Comparison of ENCODE assay signal across 19 mouse cellular contexts in genomic region chr4:79694787-79695763, GRCm38 (mm10).
DNase-seq lines count a peak whose midpoint lies in the region; ATAC-seq lines count a peak whose summit lies in the region.
"Had no signal": no experiment of that assay in that cellular context is flagged by ENCODE, and none has a peak within 500 bp of the region (broad histone marks: within the 10 kb centered on the region; RNA-seq: fewer than 3 reads in every experiment).

No protein-coding gene starts in this region.

- no peaks in the 10 kb centered on the region for H3K27me3 ChIP-seq in forebrain, embryonic 13.5 days
- no peaks in the 10 kb centered on the region for H3K27me3 ChIP-seq in forebrain, embryonic 10.5 days (ENCODE audit: poor library complexity, severe bottlenecking)
- no peaks in the 10 kb centered on the region for H3K27me3 ChIP-seq in forebrain, embryonic 16.5 days (replicated peaks; ENCODE audit: control insufficient read depth, insufficient read depth, low read length)
- H3K27me3 ChIP-seq in midbrain, embryonic 15.5 days (replicated peaks), result no peaks in the 10 kb centered on the region
- H3K27me3 ChIP-seq: embryonic facial prominence, embryonic 15.5 days; limb, embryonic 12.5 days; liver, embryonic 15.5 days had no signal

- H3K4me3 ChIP-seq in forebrain, embryonic 13.5 days, result no peak overlapping the region
- no peak overlapping the region for H3K4me3 ChIP-seq in forebrain, embryonic 10.5 days
- no peak overlapping the region for H3K4me3 ChIP-seq in forebrain, embryonic 16.5 days (replicated peaks; ENCODE audit: low read length)
- no peak overlapping the region for H3K4me3 ChIP-seq in midbrain, embryonic 15.5 days
- H3K4me3 ChIP-seq: embryonic facial prominence, embryonic 15.5 days; limb, embryonic 12.5 days; liver, embryonic 15.5 days had no signal

- ATAC-seq in forebrain, embryonic 13.5 days, result no peak
- ATAC-seq in forebrain, embryonic 16.5 days, result peak; percentile 54
- ATAC-seq in midbrain, embryonic 15.5 days (replicated peaks), result peak; percentile 73
- ATAC-seq in activated CD4-positive, CD25-positive, alpha-beta regulatory T cell, adult 4 months, result no peak
- ATAC-seq: lung, postnatal 0 days had no signal

- H3K9me3 ChIP-seq in forebrain, embryonic 13.5 days (replicated peaks), result no peaks in the 10 kb centered on the region
- H3K9me3 ChIP-seq in forebrain, embryonic 10.5 days, result no peaks in the 10 kb centered on the region
- no peaks in the 10 kb centered on the region for H3K9me3 ChIP-seq in forebrain, embryonic 16.5 days (ENCODE audit: control insufficient read depth, low read length)
- H3K9me3 ChIP-seq in midbrain, embryonic 15.5 days, result no peaks in the 10 kb centered on the region
- H3K9me3 ChIP-seq: embryonic facial prominence, embryonic 15.5 days; limb, embryonic 12.5 days; liver, embryonic 15.5 days had no signal

- no peaks in the 10 kb centered on the region for H3K36me3 ChIP-seq in forebrain, embryonic 13.5 days (ENCODE audit: poor library complexity, severe bottlenecking)
- H3K36me3 ChIP-seq in forebrain, embryonic 10.5 days (replicated peaks), result no peaks in the 10 kb centered on the region
- no peaks in the 10 kb centered on the region for H3K36me3 ChIP-seq in forebrain, embryonic 16.5 days (ENCODE audit: control insufficient read depth, insufficient read depth)
- no peaks in the 10 kb centered on the region for H3K36me3 ChIP-seq in midbrain, embryonic 15.5 days (replicated peaks)
- H3K36me3 ChIP-seq: embryonic facial prominence, embryonic 15.5 days; limb, embryonic 12.5 days; liver, embryonic 15.5 days had no signal

- H3K4me2 ChIP-seq in forebrain, embryonic 13.5 days, result no peak overlapping the region
- H3K4me2 ChIP-seq in forebrain, embryonic 16.5 days (ENCODE audit: low read length), result no peak overlapping the region
- H3K4me2 ChIP-seq in midbrain, embryonic 15.5 days, result no peak overlapping the region
- H3K4me2 ChIP-seq: embryonic facial prominence, embryonic 15.5 days; limb, embryonic 12.5 days; liver, embryonic 15.5 days had no signal

- no peak for DNase-seq in forebrain, embryonic 10.5 days (ENCODE audit: extremely low spot score, low spot score)
- peak; percentile 7 for DNase-seq in brain, adult 2 months (ENCODE audit: low read depth, low spot score)
- DNase-seq in ovary, postnatal 36 days (ENCODE audit: low spot score), result no peak
- DNase-seq in gastrocnemius, postnatal 10 days, result no peak
- DNase-seq: adrenal gland, adult 8-10 months; cerebellum, adult 2 months; gastrocnemius, postnatal 25 days; kidney, adult 9 months; kidney, postnatal 36 days; layer of hippocampus, adult 9-11 months; right cerebral cortex, postnatal 4 days had no signal

- H3K4me1 ChIP-seq in forebrain, embryonic 13.5 days, result no peaks in the 10 kb centered on the region
- H3K4me1 ChIP-seq in forebrain, embryonic 10.5 days, result no peaks in the 10 kb centered on the region
- H3K4me1 ChIP-seq in forebrain, embryonic 16.5 days (replicated peaks; ENCODE audit: control insufficient read depth, insufficient read depth, low read length), result peaks cover 4% of the 10 kb centered on the region
- no peaks in the 10 kb centered on the region for H3K4me1 ChIP-seq in midbrain, embryonic 15.5 days
- H3K4me1 ChIP-seq: embryonic facial prominence, embryonic 15.5 days; limb, embryonic 12.5 days; liver, embryonic 15.5 days had no signal

- no peak overlapping the region for H3K9ac ChIP-seq in forebrain, embryonic 13.5 days
- no peak overlapping the region for H3K9ac ChIP-seq in forebrain, embryonic 16.5 days (replicated peaks; ENCODE audit: low read depth, low read length)
- H3K9ac ChIP-seq in midbrain, embryonic 15.5 days, result no peak overlapping the region
- H3K9ac ChIP-seq: embryonic facial prominence, embryonic 15.5 days; limb, embryonic 12.5 days; liver, embryonic 15.5 days had no signal

- H3K27ac ChIP-seq in forebrain, embryonic 13.5 days, result 0 out of 2 replicates have a peak overlapping the region, but pooled peaks have one; percentile 51
- H3K27ac ChIP-seq in forebrain, embryonic 10.5 days, result no peak overlapping the region
- H3K27ac ChIP-seq in forebrain, embryonic 16.5 days (ENCODE audit: low read length), result peak overlapping the region; percentile 38
- no peak overlapping the region for H3K27ac ChIP-seq in midbrain, embryonic 15.5 days
- H3K27ac ChIP-seq: embryonic facial prominence, embryonic 15.5 days; limb, embryonic 12.5 days; liver, embryonic 15.5 days had no signal

- 67% methylated on average over 11 of the region's 11 CpGs for WGBS in forebrain, embryonic 13.5 days
- WGBS in forebrain, embryonic 10.5 days, result 83% methylated on average over 11 of the region's 11 CpGs
- WGBS in forebrain, embryonic 16.5 days, result 52% methylated on average over 11 of the region's 11 CpGs
- 55% methylated on average over 11 of the region's 11 CpGs for WGBS in midbrain, embryonic 15.5 days

Comparison
In these comparisons a context has a peak if more than half of its experiments do, and no peak if none do; other contexts are left out.
1. ATAC-seq: peak in forebrain, embryonic 16.5 days (single experiment) and midbrain, embryonic 15.5 days (single experiment); none in forebrain, embryonic 13.5 days (single experiment) and activated CD4-positive, CD25-positive, alpha-beta regulatory T cell, adult 4 months (single experiment).
2. H3K27ac ChIP-seq: peak in forebrain, embryonic 13.5 days (single experiment) and forebrain, embryonic 16.5 days (single experiment); none in forebrain, embryonic 10.5 days (single experiment) and midbrain, embryonic 15.5 days (single experiment).